Mouse (Mus musculus): Measurements from ENCODE around the gene Pzp. TPM values are rescaled to one million over a fixed set of nuclear protein-coding genes. Genes with fewer than 3 reads are reported as not detected.

Pzp gene
- polyA plus RNA-seq, 2 experiments from 2014 or later, result 0.27 TPM; not detected in 1

- ATAC-seq, result no peak
These were observed 90.0 kb downstream of the Pzp start for GRCm38 (mm10) chr6:128436356-128437005.

GRCm38 (mm10) chr6:128435474-128435873, 91.0 kb downstream of the Pzp start:
- no peak for ATAC-seq

Other genes starting within 250 kb of the Pzp start
- not detected for gene Tead4, start 225.9 kb downstream of the Pzp start, polyA plus RNA-seq (2017; shearing (Covaris generic))
- gene Tulp3, start 170.9 kb downstream of the Pzp start, polyA plus RNA-seq (2017; shearing (Covaris generic)), result 1 to 10 TPM; 2.0 to 2.4 TPM
- gene Rhno1, start 163.8 kb downstream of the Pzp start, polyA plus RNA-seq (2017; shearing (Covaris generic)), result 100 to 1,000 TPM in 1 of 2 experiments, 10 to 100 TPM in 1; 81.8 to 115 TPM
- 1 to 10 TPM; 1.5 to 1.9 TPM for gene Foxm1, start 163.8 kb downstream of the Pzp start, polyA plus RNA-seq (2017; shearing (Covaris generic))
- gene Tex52, start 151.3 kb downstream of the Pzp start, polyA plus RNA-seq (2017; shearing (Covaris generic)), result not detected
- not detected for gene Gm44596, start 151.2 kb downstream of the Pzp start, polyA plus RNA-seq (2017; shearing (Covaris generic))
- 1 to 10 TPM; 1.5 to 2.2 TPM for gene Nrip2, start 127.4 kb downstream of the Pzp start, polyA plus RNA-seq (2017; shearing (Covaris generic))
- gene Itfg2, start 101.8 kb downstream of the Pzp start, polyA plus RNA-seq (2017; shearing (Covaris generic)), result 10 to 100 TPM; 24.5 to 37.1 TPM
- gene Fkbp4, start 88.0 kb downstream of the Pzp start, polyA plus RNA-seq (2017; shearing (Covaris generic)), result 10 to 100 TPM; 70.3 to 74.6 TPM
- not detected for gene A2ml1, start 54.9 kb upstream of the Pzp start, polyA plus RNA-seq (2017; shearing (Covaris generic))
- gene Klrb1a, start 96.8 kb upstream of the Pzp start, polyA plus RNA-seq (2017; shearing (Covaris generic)), result not detected
- not detected for gene Clec2h, start 135.7 kb upstream of the Pzp start, polyA plus RNA-seq (2017; shearing (Covaris generic))
- not detected for gene Klrb1, start 196.3 kb upstream of the Pzp start, polyA plus RNA-seq (2017; shearing (Covaris generic))